Mouse (Mus musculus): ENCODE measurements around the gene Arhgap31.

The Arhgap31 gene

GRCm38 (mm10) chr16:38606509-38606908, 106.6 kb downstream of the Arhgap31 start:
- no peak for DNase-seq (ENCODE audit: low spot score in 2 of 2)

GRCm38 (mm10) chr16:38602989-38603804, 109.9 kb downstream of the Arhgap31 start:
- DNase-seq (ENCODE audit: low spot score in 2 of 2) = no peak

DNA sequence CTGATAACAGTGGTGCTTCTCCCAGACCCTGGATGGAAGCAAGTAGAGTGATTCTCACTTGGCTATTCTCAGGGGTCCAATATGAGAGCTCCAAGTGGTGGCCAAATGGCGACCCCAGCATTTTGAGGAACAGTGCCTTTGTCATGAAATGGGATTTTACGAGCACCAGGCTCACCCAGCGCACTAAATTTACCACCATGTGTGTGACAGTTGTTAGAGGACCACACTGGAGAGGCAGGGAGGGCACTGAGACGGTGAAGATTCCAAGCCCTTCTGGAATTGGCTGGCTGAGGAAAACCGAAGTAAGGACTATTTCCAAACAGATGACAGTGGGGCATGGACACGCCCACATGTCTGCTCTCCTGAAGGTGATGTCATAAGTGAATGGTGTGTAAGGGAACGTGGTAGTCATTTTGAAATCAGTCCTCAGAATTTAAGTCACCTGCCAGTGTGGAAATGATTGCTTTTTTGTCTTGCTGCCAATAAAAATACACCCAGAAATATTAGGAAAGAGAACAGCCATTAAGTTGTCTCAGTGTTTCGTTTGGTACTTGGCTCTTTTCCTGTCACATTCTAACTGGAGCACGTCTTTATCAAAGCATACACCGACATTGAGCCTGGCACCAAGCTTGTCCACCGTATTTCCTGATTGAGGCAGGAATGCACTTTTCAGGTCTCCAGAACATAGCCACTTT, 113.9 kb downstream of the Arhgap31 start:
- DNase-seq (ENCODE audit: low spot score in 2 of 2) = no peak

- no peak for DNase-seq (ENCODE audit: low spot score in 2 of 2)
Observed at GRCm38 (mm10) chr16:38596651-38597050, 116.4 kb downstream of the Arhgap31 start.

GRCm38 (mm10) chr16:38596099-38596498, 117.0 kb downstream of the Arhgap31 start:
- DNase-seq (ENCODE audit: low spot score in 2 of 2) = no peak

- no peak for DNase-seq (ENCODE audit: low spot score in 2 of 2)
Observed at GRCm38 (mm10) chr16:38594435-38594834, 118.6 kb downstream of the Arhgap31 start.

- no peak for DNase-seq (ENCODE audit: low spot score in 2 of 2)
Observed at GRCm38 (mm10) chr16:38592946-38593345, 120.1 kb downstream of the Arhgap31 start.

DNA sequence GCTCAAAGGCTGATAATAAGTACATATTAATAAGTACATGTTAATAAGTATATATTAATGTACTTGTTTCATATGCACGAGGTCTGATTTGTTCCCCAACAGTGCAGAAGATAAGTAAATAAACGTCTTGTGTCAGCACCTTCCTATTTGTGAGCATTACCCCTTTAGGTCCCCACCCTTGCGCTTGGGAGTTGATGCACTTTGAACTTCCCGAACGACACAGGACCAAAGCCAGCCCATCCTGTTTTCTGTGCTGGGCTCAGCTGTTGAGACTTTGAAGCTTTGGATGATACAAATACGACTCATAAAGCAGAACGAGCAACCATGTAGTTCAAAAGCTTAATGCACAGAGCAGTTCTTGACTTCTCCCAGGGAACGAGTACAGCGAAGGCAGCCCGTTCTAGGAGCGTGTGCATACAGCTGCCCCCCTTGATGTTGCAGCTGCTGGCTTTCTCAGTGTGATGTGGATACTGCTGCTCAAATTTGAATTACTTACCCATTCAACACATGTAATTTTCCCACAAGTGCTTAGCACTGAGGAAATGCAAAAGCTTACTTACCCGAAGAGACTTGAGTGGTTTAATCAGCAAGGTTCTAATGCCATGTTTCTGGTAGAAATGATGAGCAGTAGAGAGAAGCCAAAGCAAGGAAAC, 120.9 kb downstream of the Arhgap31 start:
- DNase-seq (ENCODE audit: low spot score in 2 of 2) = no peak

- DNase-seq (ENCODE audit: low spot score in 2 of 2) = no peak
Observed at GRCm38 (mm10) chr16:38591506-38591905, 121.6 kb downstream of the Arhgap31 start.

GRCm38 (mm10) chr16:38587572-38587971, 125.5 kb downstream of the Arhgap31 start:
- DNase-seq (ENCODE audit: low spot score in 2 of 2) = no peak

DNA sequence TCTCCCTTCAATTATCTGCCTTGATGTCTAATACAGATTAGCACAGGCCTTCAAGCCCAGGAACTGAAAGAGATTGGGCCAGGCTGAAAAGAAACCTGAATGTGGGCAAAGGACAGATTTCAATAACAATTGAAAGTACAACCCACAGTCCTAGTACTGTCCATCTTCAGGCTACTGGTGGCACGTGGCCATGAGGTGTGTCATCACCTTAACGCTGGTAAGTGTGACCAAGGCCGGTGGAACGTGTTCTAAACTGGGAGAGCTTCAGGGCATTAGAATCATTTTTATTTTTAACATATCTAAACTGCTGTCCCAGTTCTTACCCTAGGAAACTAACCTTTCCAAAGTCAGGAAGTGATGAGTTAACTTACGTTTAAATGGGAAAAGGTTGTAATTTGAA, 125.9 kb downstream of the Arhgap31 start:
- DNase-seq (ENCODE audit: low spot score in 2 of 2) = no peak

DNA sequence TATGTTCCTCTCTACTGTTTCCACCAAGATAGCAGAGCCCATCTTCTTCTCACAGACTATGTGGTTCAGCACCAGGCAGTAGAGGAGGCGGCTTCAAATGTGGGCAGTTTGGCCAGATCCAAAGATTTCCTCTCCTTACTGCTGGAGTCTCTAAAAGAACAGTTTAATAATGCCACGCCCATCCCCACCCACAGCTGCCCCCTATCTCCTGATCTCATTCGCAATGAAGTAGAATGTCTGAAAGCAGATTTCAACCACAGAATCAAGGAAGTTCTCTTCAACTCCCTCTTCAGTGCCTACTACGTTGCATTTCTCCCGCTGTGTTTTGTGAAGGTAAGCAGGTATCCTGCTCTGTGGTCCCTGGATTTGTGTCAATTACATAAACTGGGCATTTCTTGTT, 127.9 kb downstream of the Arhgap31 start:
- no peak for DNase-seq (ENCODE audit: low spot score in 2 of 2)

DNA sequence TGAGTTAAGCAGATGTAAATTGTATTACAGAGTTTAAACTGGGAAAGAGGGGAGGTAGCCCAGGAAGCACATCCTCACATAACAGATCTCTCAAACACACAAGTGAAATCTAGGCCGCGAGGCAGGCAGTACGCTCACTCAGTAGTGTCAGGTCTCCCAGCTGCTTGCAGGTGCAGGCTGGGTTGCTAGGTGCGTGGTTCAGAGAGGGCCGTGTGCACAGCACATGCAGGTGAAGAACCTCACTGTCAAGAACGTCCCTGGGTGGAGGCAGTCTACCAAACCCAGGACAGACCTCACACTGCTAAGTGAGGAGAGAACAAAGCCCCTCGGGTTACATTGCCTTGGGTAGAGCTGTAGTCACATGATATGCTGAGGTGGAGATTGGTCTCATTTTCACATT, 128.3 kb downstream of the Arhgap31 start:
- DNase-seq (ENCODE audit: low spot score in 2 of 2) = no peak

DNA sequence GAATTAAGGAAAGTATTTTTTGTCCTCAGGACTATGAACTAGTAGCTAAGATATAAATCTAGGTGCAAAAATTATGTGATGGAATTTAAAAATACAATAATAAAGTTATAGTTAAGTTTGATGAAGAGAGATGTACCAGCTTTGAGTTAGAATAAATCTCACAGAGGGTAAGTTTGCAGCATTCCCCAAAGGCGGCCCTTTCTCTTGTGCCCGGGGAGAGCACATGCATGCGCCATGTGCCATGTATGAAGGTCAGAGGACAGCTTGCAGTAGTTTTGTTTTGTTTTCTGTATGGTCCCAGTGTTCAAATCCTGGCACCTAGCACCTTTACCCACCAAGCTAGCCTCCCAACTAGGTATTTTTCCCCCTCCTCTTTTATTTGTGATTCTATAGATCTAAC, 141.6 kb downstream of the Arhgap31 start:
- DNase-seq (ENCODE audit: low spot score in 2 of 2) = no peak

GRCm38 (mm10) chr16:38568192-38568591, 144.9 kb downstream of the Arhgap31 start:
- no peak for DNase-seq (ENCODE audit: low spot score in 2 of 2)

DNA sequence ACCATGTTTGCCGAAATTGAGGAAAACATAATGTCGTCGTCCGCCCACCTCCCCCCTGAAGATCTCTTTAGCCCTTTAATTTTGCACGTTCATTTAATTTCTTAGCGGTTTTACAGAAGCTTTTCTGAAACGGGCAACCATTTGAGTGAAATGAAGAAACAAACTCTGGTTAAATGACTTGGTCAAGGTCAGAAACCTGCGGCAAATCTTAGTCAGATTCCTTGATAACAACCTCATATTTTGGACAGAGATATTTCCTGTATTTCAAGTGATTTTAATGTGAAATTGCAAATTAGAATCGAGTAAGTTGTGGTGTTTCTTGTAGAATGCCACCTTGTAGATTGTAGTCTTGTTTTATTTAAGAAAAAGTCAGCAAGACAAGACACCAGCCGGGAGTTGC, 149.6 kb downstream of the Arhgap31 start:
- no peak for DNase-seq (ENCODE audit: low spot score in 2 of 2)

GRCm38 (mm10) chr16:38562968-38563327, 150.1 kb downstream of the Arhgap31 start:
- no peak for DNase-seq (ENCODE audit: low spot score in 2 of 2)

DNA sequence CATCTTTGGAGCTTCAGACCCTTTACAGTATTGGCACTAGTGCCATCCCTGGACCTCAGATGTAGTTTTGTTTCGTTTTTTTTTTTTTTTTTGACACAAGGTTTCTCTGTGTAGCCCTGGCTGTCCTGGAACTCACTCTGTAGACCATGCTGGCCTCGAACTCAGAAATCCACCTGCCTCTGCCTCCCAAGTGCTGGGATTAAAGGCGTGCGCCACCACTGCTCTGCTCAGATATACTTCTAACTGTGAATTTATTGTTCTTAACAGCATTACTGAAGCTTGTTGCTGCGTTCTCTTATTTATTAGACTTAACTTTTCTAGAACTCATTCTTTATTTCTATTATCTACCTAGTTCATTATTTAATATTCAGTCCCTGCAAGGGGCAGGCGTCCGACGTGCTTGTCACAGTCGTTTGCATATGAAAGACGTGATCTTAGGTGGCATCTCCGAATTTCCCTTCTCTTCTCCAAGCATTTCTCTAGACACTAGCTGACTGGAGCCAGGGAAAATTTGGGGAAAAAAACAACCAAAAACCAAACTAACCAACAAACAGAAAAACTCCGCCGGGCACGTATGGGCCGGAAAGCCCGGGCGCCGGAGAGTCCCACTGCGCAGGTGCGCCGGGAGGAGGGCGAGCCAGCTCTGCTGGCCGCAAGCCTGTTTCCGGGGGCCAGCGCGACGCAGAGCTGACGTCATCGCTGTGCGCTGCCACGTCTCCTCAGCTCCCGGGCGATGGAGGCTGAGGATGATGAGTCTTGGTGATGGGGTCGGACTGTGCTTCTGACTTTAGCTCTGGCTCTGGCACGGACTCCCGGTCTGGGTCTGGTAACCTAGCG, 150.7 kb downstream of the Arhgap31 start:
- DNase-seq (ENCODE audit: low spot score in 2 of 2) = peak; percentile 90 to 96

DNA sequence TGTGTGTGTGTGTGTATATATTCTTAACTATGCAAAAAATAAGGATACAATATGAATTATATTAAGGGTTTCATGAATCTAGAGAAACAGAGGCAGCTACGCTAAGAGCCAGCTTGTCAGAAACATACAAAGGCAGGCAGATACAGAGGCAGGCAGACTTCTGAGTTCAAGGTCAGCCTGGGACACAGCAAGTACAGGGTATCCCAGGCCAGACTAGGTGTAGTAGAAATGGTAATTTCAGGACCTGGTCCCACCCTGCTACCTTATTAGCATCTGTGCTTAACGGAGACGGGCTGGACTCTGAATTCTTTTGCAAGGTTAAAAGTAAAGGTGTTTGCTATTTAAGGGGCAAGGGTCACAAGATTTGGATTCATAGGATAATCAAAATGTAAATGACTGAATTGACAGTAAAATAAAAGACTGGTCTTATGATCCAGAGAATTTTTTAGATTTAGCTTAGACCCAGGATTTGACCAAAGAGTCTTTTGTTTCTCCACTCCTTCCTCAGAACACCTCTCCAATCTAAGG, 154.8 kb downstream of the Arhgap31 start, which contains the start of gene Tmem39a:
Gene Tmem39a, plus strand, starts transcription at position 478 of the 528 bp plus-strand sequence.
- DNase-seq (ENCODE audit: low spot score in 2 of 2) = no peak

- no peak for DNase-seq (ENCODE audit: low spot score in 2 of 2)
Observed at GRCm38 (mm10) chr16:38555988-38556387, 157.1 kb downstream of the Arhgap31 start.

All from spleen, postnatal 10 days (tissue).